ENCODE assay signal across 13 mouse cellular contexts in the genomic region with DNA sequence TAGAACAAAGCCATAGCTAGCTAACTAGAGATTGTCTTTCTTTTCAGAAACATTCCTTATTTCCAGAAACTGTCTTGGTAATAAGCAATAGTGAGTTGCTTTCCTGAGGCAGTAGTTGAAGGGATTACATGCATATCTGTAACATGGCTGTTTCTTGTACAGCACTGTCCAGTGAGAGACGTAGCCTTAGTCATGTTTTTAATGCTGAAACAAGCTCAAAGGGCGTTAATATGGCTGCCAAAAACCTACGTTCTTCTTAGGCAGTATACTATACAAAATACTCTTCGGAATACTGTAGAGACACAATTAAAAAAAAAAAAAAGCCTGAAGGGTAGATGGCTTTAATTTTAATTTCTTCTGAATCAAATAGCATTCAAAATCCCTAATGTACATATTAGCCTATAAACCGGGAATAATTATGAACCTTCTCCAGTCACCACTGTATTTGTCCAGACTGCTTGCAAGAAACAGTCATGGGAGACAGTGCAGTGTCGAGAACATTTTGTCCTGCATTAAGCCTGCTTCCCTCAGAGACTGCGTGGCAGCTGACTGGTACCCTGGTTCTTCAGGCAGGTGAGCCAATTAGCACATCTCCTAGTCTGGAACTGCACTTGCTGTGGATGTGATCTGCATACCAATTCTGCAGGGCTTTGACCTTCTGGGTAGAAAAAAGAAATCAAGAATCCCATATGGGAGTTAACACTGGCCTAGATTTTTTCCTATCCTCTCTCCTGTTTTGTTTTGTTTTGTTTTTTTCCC.
DNase-seq lines count a peak whose midpoint lies in the region; ATAC-seq lines count a peak whose summit lies in the region.
"Had no signal": no experiment of that assay in that cellular context is flagged by ENCODE, and none has a peak within 500 bp of the region (broad histone marks: within the 10 kb centered on the region; RNA-seq: fewer than 3 reads in every experiment).

No protein-coding gene starts in this region.

- ATAC-seq in forebrain, embryonic 14.5 days, result peak; percentile 84
- ATAC-seq in midbrain, embryonic 13.5 days, result peak; percentile 94
- ATAC-seq in kidney, embryonic 15.5 days (replicated peaks; ENCODE audit: low FRiP score), result no peak
- ATAC-seq: lung, postnatal 0 days had no signal

- H3K4me3 ChIP-seq in forebrain, embryonic 14.5 days (ENCODE audit: low read depth, low read length), result no peak overlapping the region
- no peak overlapping the region for H3K4me3 ChIP-seq in midbrain, embryonic 13.5 days (replicated peaks)
- H3K4me3 ChIP-seq in kidney, embryonic 15.5 days (replicated peaks), result no peak overlapping the region
- H3K4me3 ChIP-seq: embryonic facial prominence, embryonic 10.5 days had no signal

- H3K27ac ChIP-seq in forebrain, embryonic 14.5 days (ENCODE audit: low read depth, low read length), result no peak overlapping the region
- peak overlapping the region; percentile 71 for H3K27ac ChIP-seq in midbrain, embryonic 13.5 days
- H3K27ac ChIP-seq in kidney, embryonic 15.5 days, result no peak overlapping the region
- H3K27ac ChIP-seq: embryonic facial prominence, embryonic 10.5 days had no signal

- H3K9me3 ChIP-seq in forebrain, embryonic 14.5 days (replicated peaks; ENCODE audit: control insufficient read depth, low read length), result no peaks in the 10 kb centered on the region
- H3K9me3 ChIP-seq in midbrain, embryonic 13.5 days, result no peaks in the 10 kb centered on the region
- H3K9me3 ChIP-seq in kidney, embryonic 15.5 days (replicated peaks), result no peaks in the 10 kb centered on the region
- H3K9me3 ChIP-seq: embryonic facial prominence, embryonic 10.5 days had no signal

- no peaks in the 10 kb centered on the region for H3K36me3 ChIP-seq in forebrain, embryonic 14.5 days (ENCODE audit: control insufficient read depth, insufficient read depth, low read length)
- no peaks in the 10 kb centered on the region for H3K36me3 ChIP-seq in midbrain, embryonic 13.5 days
- no peaks in the 10 kb centered on the region for H3K36me3 ChIP-seq in kidney, embryonic 15.5 days
- H3K36me3 ChIP-seq: embryonic facial prominence, embryonic 10.5 days had no signal

- no peaks in the 10 kb centered on the region for H3K27me3 ChIP-seq in forebrain, embryonic 14.5 days (replicated peaks; ENCODE audit: control insufficient read depth, insufficient read depth, low read length)
- H3K27me3 ChIP-seq in midbrain, embryonic 13.5 days, result no peaks in the 10 kb centered on the region
- no peaks in the 10 kb centered on the region for H3K27me3 ChIP-seq in kidney, embryonic 15.5 days

- peak; percentile 74 for DNase-seq in heart, adult 11 months
- DNase-seq in heart, adult 18-20 months, result no peak
- peak; percentile 4 for DNase-seq in cerebellum, adult 11-12 months
- DNase-seq in forebrain, embryonic 14.5 days (ENCODE audit: low spot score), result peak; percentile 51
- no peak for DNase-seq in c-Kit-positive CD71-positive TER-119-positive erythroid progenitor cells, embryonic 14.5 days (ENCODE audit: low spot score)
- no peak for DNase-seq in layer of hippocampus, adult 11-12 months (ENCODE audit: low spot score)
- DNase-seq: gastrocnemius, postnatal 25 days; kidney, adult 9 months; thymus, adult 18-20 months had no signal

- no peak overlapping the region for H3K9ac ChIP-seq in forebrain, embryonic 14.5 days (ENCODE audit: low read length)
- H3K9ac ChIP-seq in midbrain, embryonic 13.5 days (replicated peaks), result no peak overlapping the region
- no peak overlapping the region for H3K9ac ChIP-seq in kidney, embryonic 15.5 days

- WGBS in forebrain, embryonic 14.5 days, result 70% methylated on average over 7 of the region's 7 CpGs
- 58% methylated on average over 7 of the region's 7 CpGs for WGBS in midbrain, embryonic 13.5 days
- 87% methylated on average over 7 of the region's 7 CpGs for WGBS in kidney, embryonic 15.5 days

- no peak overlapping the region for H3K4me2 ChIP-seq in forebrain, embryonic 14.5 days (ENCODE audit: low read length)
- no peak overlapping the region for H3K4me2 ChIP-seq in midbrain, embryonic 13.5 days (replicated peaks)
- H3K4me2 ChIP-seq in kidney, embryonic 15.5 days, result no peak overlapping the region

- H3K4me1 ChIP-seq in forebrain, embryonic 14.5 days (ENCODE audit: control insufficient read depth, insufficient read depth, low read length), result peaks cover 2% of the 10 kb centered on the region; the same call in 1 of the 2 replicates
- peaks cover 14% of the 10 kb centered on the region for H3K4me1 ChIP-seq in midbrain, embryonic 13.5 days (replicated peaks)
- no peaks in the 10 kb centered on the region for H3K4me1 ChIP-seq in kidney, embryonic 15.5 days
- H3K4me1 ChIP-seq: embryonic facial prominence, embryonic 10.5 days had no signal

Comparison
In these comparisons a context has a peak if more than half of its experiments do, and no peak if none do; other contexts are left out.
1. DNase-seq: peak in heart, adult 11 months (single experiment), cerebellum, adult 11-12 months (single experiment) and forebrain, embryonic 14.5 days (single experiment); none in heart, adult 18-20 months (0 of 2), c-Kit-positive CD71-positive TER-119-positive erythroid progenitor cells, embryonic 14.5 days (single experiment) and layer of hippocampus, adult 11-12 months (single experiment).